Mouse (Mus musculus): Measurements from ENCODE around the gene Aebp1. TPM values are rescaled to one million over a fixed set of nuclear protein-coding genes. Genes with fewer than 3 reads are reported as not detected.

Gene Aebp1
- total and polyA plus RNA-seq, 2 experiments from 2014 or later = 14.9 to 19.8 TPM

- no peak overlapping the region for H3K4me2 ChIP-seq (ENCODE audit: low read depth)
- WGBS = 58% methylated on average over 4 of the region's 4 CpGs
- TF ChIP-seq CTCF (IDR thresholded peaks at IDR 0.05; ENCODE audit: low read depth) = no peak
- no peaks in the 10 kb centered on the region for H3K9me3 ChIP-seq (ENCODE audit: low read length)
- no peak overlapping the region for H3K9ac ChIP-seq
- H3K36me3 ChIP-seq (ENCODE audit: insufficient read depth) = no peaks in the 10 kb centered on the region
- no peaks in the 10 kb centered on the region for H3K4me1 ChIP-seq (ENCODE audit: insufficient read depth)
- ATAC-seq = peak; percentile 72
- no peak for DNase-seq
- 0 out of 2 replicates have a peak overlapping the region, but pooled peaks have one; percentile 35 for H3K27ac ChIP-seq (ENCODE audit: low read depth, low read length)
- no peak overlapping the region for H3K4me3 ChIP-seq (ENCODE audit: low read depth, low read length)
- H3K27me3 ChIP-seq (ENCODE audit: insufficient read depth, low read length) = no peaks in the 10 kb centered on the region
These were observed 31.1 kb downstream of the Aebp1 start for GRCm38 (mm10) chr11:5892810-5893368.

GRCm38 (mm10) chr11:5893807-5894206, 32.1 kb downstream of the Aebp1 start:
- Histone ChIP-seq H3K27ac (ENCODE audit: low read depth, low read length) (no peak overlapping the region), H3K9ac (no peak overlapping the region), H3K9me3 (ENCODE audit: low read length) (no peaks in the 10 kb centered on the region), H3K36me3 (ENCODE audit: insufficient read depth) (no peaks in the 10 kb centered on the region), H3K27me3 (ENCODE audit: insufficient read depth, low read length) (no peaks in the 10 kb centered on the region), H3K4me2 (ENCODE audit: low read depth) (no peak overlapping the region), H3K4me3 (ENCODE audit: low read depth, low read length) (no peak overlapping the region), H3K4me1 (ENCODE audit: insufficient read depth) (no peaks in the 10 kb centered on the region)
- WGBS = 72% methylated on average over 6 of the region's 6 CpGs
- no peak for TF ChIP-seq CTCF (IDR thresholded peaks at IDR 0.05; ENCODE audit: low read depth)
- ATAC-seq (no peak), DNase-seq (no peak)

GRCm38 (mm10) chr11:5897230-5897629, 35.5 kb downstream of the Aebp1 start:
- no peak overlapping the region for H3K4me2 ChIP-seq (ENCODE audit: low read depth)
- H3K9ac ChIP-seq = no peak overlapping the region
- 19% methylated on average over 15 of the region's 16 CpGs for WGBS
- H3K4me3 ChIP-seq (ENCODE audit: low read depth, low read length) = no peak overlapping the region
- no peaks in the 10 kb centered on the region for H3K36me3 ChIP-seq (ENCODE audit: insufficient read depth)
- DNase-seq = no peak
- H3K9me3 ChIP-seq (ENCODE audit: low read length) = no peaks in the 10 kb centered on the region
- H3K27ac ChIP-seq (ENCODE audit: low read depth, low read length) = no peak overlapping the region
- no peaks in the 10 kb centered on the region for H3K27me3 ChIP-seq (ENCODE audit: insufficient read depth, low read length)
- ATAC-seq = no peak
- peaks cover 10% of the 10 kb centered on the region for H3K4me1 ChIP-seq (ENCODE audit: insufficient read depth)
- TF ChIP-seq CTCF (IDR thresholded peaks at IDR 0.05; ENCODE audit: low read depth) = no peak

- no peak for TF ChIP-seq CTCF (IDR thresholded peaks at IDR 0.05; ENCODE audit: low read depth)
- WGBS = 13% methylated on average over 10 of the region's 10 CpGs
These were observed 36.1 kb downstream of the Aebp1 start for GRCm38 (mm10) chr11:5897839-5898238.

GRCm38 (mm10) chr11:5898531-5898930, 36.8 kb downstream of the Aebp1 start, which contains the start of gene Myl7:
TSS of gene Myl7 (minus strand) at chr11:5898782.
- DNase-seq (no peak), ATAC-seq (no peak)
- H3K27me3 ChIP-seq (ENCODE audit: insufficient read depth, low read length) = no peaks in the 10 kb centered on the region
- no peak within 1 kb of the TSS for H3K4me3 ChIP-seq (ENCODE audit: low read depth, low read length)
- H3K27ac ChIP-seq (ENCODE audit: low read depth, low read length) = no peak within 1 kb of the TSS
- peaks cover 15% of the 10 kb centered on the region for H3K4me1 ChIP-seq (ENCODE audit: insufficient read depth)
- H3K4me2 ChIP-seq (ENCODE audit: low read depth) = no peak within 1 kb of the TSS
- 63% methylated on average over 5 of the region's 5 CpGs for WGBS
- TF ChIP-seq CTCF (IDR thresholded peaks at IDR 0.05; ENCODE audit: low read depth) = no peak
- H3K9ac ChIP-seq = no peak within 1 kb of the TSS
- H3K36me3 ChIP-seq (ENCODE audit: insufficient read depth) = no peaks in the 10 kb centered on the region
- no peaks in the 10 kb centered on the region for H3K9me3 ChIP-seq (ENCODE audit: low read length)

More at GRCm38 (mm10) chr11:5897839-5898238, 36.1 kb downstream of the Aebp1 start:
- Histone ChIP-seq H3K27me3 (ENCODE audit: insufficient read depth, low read length) (no peaks in the 10 kb centered on the region), H3K27ac (ENCODE audit: low read depth, low read length) (no peak overlapping the region), H3K36me3 (ENCODE audit: insufficient read depth) (no peaks in the 10 kb centered on the region), H3K4me3 (ENCODE audit: low read depth, low read length) (no peak overlapping the region), H3K9me3 (ENCODE audit: low read length) (no peaks in the 10 kb centered on the region), H3K4me1 (ENCODE audit: insufficient read depth) (peaks cover 15% of the 10 kb centered on the region), H3K4me2 (ENCODE audit: low read depth) (no peak overlapping the region), H3K9ac (no peak overlapping the region)
- no peak for ATAC-seq
- DNase-seq = no peak

GRCm38 (mm10) chr11:5899286-5899685, 37.5 kb downstream of the Aebp1 start:
- WGBS = 95% methylated on average over 10 of the region's 10 CpGs
- ATAC-seq = no peak

GRCm38 (mm10) chr11:5901320-5901719, 39.6 kb downstream of the Aebp1 start:
- no peak for TF ChIP-seq CTCF (IDR thresholded peaks at IDR 0.05; ENCODE audit: low read depth)
- Histone ChIP-seq H3K9me3 (ENCODE audit: low read length) (no peaks in the 10 kb centered on the region), H3K4me2 (ENCODE audit: low read depth) (peak overlapping the region; percentile 60), H3K27ac (ENCODE audit: low read depth, low read length) (peak overlapping the region; percentile 75), H3K4me3 (ENCODE audit: low read depth, low read length) (peak overlapping the region; percentile 32), H3K36me3 (ENCODE audit: insufficient read depth) (no peaks in the 10 kb centered on the region), H3K4me1 (ENCODE audit: insufficient read depth) (peaks cover 15% of the 10 kb centered on the region), H3K9ac (peak overlapping the region; percentile 62), H3K27me3 (ENCODE audit: insufficient read depth, low read length) (no peaks in the 10 kb centered on the region)
- 20% methylated on average over 3 of the region's 3 CpGs for WGBS
- ATAC-seq = peak; percentile 0
- no peak for DNase-seq

More at GRCm38 (mm10) chr11:5899286-5899685, 37.5 kb downstream of the Aebp1 start:
- no peak for TF ChIP-seq CTCF (IDR thresholded peaks at IDR 0.05; ENCODE audit: low read depth)
- no peaks in the 10 kb centered on the region for H3K9me3 ChIP-seq (ENCODE audit: low read length)
- no peak overlapping the region for H3K9ac ChIP-seq
- H3K4me2 ChIP-seq (ENCODE audit: low read depth) = no peak overlapping the region
- H3K36me3 ChIP-seq (ENCODE audit: insufficient read depth) = no peaks in the 10 kb centered on the region
- H3K4me1 ChIP-seq (ENCODE audit: insufficient read depth) = peaks cover 15% of the 10 kb centered on the region
- no peak overlapping the region for H3K27ac ChIP-seq (ENCODE audit: low read depth, low read length)
- no peak for DNase-seq
- no peaks in the 10 kb centered on the region for H3K27me3 ChIP-seq (ENCODE audit: insufficient read depth, low read length)
- no peak overlapping the region for H3K4me3 ChIP-seq (ENCODE audit: low read depth, low read length)
